Mouse (Mus musculus) spleen, postnatal 36 days (tissue): ENCODE measurements around the gene Ifna14.
"Not testable (repeated sequence)": the region's sequence is repeated elsewhere in the genome, so short reads cannot be mapped to it uniquely, and the experiment has no call there.

Experiments
- DNase-seq, 2 experiments: peaks; one replicate each; pipeline ENCODE4 v3.0.0; 2022; ENCODE audit warnings: low spot score in 2 of 2, mixed read lengths in 1 of 2

Gene Ifna14

DNA sequence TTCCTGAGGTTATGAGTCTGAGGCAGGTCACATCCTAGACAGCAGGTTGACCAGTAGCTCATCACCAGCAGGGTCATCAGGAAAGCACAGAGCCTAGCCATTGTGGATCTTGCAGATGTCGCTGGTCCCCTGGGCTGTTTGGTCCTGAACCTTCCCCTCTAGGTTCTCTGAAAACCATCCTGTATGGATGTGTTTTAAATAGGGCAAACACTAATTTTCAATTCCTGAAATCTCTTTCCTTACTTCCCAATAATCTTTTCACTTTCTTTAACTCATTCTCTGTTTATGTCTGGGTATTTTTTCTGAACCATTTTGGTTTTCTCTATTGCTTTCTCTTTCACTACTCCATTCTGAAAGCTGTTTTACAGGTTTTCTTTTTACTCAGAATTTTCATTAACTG lies at the start of gene Ifna14:
TSS of gene Ifna14 (minus strand) at position 101 of the 400 bp plus-strand sequence.
- no peak for DNase-seq

DNA sequence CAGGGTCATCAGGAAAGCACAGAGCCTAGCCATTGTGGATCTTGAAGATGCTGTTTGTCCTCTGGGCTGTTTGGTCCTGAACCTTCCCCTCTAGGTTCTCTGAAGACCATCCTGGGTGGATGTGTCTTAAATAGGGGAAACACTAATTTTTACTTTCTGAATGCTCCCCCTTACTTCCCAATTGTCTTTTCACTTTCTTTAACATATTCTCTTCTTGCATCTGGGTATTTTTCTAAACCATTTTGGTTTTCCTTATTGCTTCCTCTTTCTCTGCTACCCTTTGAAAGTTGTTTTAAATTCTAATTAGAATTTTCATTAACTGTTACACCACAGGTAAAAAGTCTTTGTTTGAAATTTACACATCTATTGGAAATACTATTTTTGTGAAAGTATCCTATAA lies 31.7 kb upstream of the Ifna14 start, which contains the start of gene Ifna12:
TSS of gene Ifna12 (minus strand) at position 101 of the 400 bp plus-strand sequence.
- no peak for DNase-seq

DNA sequence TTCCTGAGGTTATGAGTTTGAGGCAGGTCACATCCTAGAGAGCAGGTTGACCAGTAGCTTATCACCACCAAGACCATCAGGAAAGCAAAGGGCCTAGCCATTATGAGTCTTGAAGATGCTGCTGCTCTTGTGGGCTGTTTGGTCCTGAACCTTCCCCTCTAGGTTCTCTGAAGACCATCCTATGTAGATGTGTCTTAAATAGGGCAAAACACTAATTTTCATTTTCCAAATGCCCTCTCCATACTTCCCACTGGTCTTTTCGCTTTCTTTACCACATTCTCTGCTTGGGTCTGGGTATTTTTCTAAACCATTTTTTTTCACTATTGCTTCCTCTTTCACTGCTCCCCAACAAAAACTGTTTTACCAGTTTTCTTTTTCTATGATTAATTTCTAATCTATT lies 20.7 kb upstream of the Ifna14 start, which contains the start of gene Ifna9:
TSS of gene Ifna9 (minus strand) at position 101 of the 400 bp plus-strand sequence.
- no peak for DNase-seq

DNA sequence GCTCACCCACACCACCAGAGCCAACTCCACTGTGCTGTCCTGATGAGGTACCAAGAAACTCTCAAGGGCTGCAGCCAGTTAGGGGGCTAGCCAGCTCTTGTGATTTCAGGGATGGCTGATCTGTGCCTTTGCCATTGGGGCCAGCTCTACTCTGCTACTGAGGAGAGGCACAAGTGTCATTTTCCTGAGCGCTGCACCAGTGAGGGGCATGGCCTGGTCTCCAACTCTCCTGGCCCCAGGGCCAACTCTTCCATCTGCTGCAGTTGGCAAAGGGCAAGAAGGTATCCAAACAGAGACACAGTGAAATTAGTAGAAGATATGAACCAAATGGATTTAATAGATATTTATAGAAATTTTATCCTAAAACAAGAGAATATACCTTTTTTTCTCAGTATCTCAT lies 9.8 kb downstream of the Ifna14 start:
- no peak for DNase-seq

DNA sequence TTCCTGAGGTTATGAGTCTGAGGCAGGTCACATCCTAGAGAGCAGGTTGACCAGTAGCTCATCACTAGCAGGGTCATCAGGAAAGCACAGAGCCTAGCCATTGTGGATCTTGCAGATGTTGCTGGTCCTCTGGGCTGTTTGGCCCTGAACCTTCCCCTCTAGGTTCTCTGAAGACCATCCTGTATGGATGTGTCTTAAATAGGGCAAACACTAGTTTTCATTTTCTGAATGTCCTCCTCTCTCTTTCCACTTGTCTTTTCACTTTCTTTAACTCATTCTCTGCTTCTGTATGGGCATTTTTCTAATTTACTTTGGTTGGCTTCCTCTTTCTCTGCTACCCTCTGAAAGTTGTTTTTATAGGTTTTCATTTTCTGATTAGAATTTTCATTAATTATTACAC lies 13.5 kb downstream of the Ifna14 start, which contains the start of gene Ifna15:
TSS of gene Ifna15 (minus strand) at position 101 of the 400 bp plus-strand sequence.
- not testable (repeated sequence) for DNase-seq

DNA sequence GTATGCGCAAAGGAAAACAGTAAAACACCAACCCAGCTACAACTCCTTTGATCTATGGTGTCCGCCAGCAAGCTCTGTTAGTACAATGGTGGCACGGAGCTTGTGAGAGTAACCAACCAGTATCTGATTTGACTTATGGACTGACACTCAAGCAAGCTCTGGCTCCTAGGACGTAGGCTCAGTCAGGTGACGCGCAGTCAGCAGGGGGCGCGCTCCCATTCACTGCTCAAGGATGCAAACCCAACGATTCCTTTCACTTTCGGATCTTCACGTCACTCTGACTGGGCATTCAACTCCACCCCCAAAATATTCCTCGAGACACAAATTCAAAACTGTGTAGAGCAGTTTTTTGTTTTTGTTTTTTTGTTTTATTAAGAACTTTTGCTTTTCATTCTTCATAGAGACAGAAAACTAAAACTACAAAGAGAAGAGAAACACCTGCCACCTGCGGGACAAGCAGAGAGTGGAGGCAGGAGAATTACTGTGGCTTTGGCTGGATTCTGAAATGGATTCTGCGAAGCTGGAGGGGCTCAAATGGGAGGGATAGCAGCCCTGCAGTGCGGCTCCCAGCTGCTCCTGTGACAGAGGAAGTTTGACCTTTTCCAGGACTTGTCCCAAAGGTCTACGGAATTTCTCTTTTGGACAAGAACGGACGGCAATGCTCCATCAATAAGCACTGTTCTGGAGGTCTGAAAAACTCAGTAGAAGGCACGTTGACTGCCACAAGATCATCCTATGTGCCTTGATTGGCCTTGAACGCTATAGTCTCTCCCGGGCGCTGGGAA lies 21.2 kb downstream of the Ifna14 start:
- peak; percentile 70 to 77 for DNase-seq

DNA sequence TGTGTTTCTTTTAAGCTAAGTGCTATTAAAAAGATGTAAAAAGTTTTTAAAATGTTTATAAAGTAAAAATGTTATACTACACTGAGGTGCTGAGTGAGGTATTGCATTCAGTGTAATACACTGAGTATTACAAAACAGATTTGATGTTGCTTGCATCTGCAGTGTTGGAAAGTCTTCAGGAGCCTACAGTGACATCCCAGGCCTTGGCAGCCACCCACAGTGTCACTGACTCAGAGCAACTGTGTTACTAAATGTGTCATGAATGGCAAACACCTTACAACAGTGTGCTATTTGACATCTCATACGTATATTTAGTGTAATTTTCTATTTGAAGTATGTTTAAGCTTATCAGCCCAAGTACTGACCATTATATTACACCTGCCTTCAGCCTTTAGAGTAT lies 23.6 kb downstream of the Ifna14 start:
- DNase-seq: no peak

DNA sequence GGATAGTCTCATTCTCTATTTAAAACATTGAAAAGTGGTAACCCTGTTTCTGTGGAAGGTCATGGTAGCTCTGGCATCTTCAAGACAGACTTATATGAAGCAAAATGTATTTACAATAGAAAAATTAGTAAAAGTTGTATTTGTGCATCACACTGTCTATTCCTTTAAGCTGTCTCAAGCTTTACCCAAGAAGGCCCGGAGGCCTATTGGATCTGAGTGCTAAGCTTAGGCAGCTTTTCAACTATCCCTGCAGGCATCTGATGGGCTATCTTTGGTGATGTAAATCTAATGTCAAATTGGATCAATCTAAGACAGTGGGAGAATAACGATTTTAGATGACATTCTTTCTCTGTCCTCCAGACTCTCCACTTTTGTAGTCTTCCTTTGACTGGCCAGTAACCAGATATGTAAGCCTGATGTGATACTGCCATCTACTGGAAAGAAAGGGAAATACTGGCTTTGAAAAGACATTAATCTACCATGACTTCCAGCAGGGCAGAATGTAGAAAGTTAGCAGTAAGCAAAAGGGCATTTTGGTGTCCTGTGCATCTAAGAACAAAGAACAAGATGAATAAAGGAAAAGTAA lies 27.9 kb downstream of the Ifna14 start:
- peak in 1 of 2 experiments; percentile 31 for DNase-seq

DNA sequence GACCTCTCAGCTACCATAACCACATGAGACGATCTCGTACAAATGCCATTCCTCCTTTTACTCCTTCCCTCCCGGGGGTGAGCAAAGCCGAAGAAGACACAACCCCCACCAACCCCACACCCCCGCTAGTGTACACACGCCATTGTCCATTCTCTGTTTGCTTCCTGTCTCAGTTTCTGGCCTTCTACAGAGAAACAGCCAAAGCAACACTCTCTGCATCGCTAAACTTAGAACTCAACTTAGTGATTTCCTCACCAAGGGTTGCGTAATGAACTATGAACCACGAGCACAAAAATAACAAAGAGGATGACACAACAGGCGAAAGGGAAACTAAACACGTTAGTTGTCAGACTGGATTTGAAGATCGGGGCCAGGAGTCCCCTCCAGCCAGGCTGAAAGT lies 34.3 kb downstream of the Ifna14 start:
- DNase-seq: peak; percentile 3 to 28

DNA sequence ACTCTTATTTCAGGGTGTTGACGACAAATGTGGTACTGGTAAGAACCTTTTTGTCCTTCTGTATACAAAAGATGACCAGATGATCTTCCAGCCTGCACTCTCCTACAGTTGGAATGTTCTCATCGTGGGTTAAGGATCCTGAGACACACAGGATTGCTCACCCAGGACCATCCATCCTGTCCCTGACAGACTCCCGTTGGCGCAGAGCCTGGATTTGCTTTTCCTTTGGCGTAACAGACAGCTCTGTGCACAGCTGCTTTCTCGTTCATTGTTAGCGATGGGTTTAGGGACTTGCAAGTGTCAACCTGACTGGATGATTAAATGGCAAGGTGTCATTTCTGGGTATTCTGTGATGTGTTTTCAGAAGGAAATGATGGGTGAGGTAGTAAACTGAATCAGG lies 35.0 kb downstream of the Ifna14 start:
- DNase-seq: no peak

DNA sequence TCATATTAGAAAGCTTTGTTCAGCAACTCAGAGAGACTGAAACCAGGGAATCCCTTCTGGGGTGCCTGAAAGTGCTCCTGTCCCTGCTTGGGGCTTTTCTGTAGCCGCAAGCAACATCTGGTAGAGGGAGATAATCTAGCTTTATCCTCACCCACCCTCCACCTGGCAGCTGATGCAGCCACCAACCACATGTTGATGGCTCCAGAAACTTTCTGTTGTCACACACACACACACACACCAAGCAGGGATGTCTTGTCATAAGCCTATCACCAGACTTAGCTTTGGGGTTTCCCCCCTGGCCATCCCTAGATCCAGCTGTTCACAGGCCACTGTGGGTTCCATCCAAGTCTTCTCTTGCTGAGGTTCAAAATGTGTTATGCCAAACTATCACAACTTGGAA lies 35.9 kb downstream of the Ifna14 start:
- peak; percentile 7 to 12 for DNase-seq

DNA sequence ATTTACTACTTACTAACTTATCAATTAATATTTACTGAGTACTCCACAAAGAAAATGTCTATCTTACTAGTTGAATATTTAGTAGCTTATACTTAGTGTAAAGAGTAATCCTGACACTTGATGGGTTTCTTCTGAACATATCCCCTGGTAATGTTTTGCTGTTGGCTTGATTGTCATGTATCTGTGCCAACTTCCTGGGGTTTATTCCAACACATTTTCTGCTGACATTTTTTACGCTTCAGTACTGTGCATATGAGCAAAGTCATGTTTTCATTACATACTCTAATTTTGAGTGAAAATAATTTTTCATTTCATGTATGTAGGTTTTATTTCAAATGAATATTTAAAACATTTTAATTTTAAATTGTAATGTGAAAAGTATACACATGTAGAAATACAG lies 36.7 kb downstream of the Ifna14 start:
- DNase-seq: no peak

DNA sequence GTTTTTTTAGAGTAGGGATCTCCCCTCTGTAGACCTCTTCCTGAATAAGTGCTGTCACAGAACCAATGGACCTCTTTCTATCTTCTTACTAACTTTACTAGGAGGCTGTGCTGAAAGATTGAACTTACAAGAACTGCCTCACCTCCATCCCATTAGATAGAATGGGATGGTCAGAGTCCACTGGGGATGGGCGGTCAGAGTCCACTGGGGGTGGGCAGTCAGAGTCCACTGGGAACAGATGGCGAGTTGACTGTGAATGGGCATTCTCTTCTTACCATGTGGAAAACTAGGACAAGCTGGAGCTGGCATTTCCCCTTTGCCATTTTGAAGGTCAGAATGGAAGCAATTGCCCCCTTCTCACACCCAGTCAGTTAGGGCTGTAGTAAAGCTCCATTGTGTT lies 38.1 kb downstream of the Ifna14 start:
- no peak for DNase-seq

DNA sequence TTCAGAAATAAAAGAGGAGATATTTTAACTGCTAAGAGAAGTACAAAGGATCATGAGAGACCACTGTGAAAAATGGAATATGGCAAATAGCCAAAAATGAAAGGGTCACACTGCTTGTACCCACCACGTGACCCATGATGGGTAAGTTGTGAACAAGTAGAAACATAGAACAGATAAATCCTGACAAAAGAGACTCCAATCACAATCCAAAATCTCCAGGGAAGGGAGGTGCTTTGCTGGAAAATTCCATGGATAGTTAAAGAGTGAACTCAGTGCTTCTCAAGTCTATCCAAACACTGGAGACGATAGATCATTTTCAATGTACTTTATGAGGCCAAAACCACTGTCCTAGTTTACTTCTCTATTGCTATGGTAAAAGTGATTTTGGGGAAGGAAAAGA lies 40.7 kb downstream of the Ifna14 start:
- DNase-seq: no peak

DNA sequence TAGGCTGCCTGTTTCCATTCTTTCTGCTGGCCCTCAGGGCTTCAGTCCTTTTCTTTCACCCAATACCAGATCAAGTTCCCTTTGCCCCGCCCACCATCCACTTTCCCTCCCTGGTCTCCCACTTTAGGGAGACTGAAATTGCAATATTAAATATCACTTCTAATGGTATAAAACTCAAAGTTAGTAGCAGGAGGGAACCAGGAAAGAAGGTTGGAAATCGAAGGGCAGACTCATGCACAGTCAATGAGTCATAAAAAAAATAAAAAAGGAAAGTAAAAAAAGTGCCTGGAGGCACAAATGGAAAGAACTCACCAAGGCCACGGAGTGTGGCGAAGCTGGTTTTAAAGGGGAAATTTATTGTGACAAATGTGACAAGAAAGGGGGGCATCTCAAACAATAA lies 41.3 kb downstream of the Ifna14 start:
- DNase-seq: no peak

DNA sequence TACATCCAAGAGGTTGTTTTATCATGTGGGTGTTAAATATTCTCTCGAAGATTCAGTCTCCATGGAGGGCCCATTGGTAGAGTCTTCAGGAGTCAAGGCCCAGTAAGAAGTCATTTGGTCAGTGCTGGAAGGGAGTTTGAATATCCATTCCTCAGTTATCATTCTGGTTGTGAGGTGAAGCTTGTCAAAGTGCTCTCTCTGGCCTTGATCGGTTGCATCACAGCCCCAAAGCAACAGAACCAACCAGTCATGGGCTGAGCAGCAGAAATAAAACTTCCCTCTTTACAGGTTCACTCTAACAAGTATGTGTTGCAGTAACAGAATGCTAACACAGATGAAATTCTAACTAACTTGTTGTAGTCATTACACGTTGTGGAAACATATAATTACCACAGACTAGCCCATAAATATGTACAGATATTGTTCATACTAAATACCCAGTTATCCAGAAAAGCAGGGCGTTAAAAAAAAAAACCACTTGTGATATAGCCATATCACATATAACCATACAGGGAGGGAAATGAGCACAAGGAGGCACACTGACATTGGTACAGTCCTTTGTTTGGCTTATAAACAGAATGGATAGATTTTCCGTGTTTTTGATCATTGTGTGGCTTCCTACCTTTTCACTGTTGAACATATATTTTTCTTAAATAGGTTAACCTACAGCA lies 45.1 kb downstream of the Ifna14 start:
- DNase-seq: no peak

DNA sequence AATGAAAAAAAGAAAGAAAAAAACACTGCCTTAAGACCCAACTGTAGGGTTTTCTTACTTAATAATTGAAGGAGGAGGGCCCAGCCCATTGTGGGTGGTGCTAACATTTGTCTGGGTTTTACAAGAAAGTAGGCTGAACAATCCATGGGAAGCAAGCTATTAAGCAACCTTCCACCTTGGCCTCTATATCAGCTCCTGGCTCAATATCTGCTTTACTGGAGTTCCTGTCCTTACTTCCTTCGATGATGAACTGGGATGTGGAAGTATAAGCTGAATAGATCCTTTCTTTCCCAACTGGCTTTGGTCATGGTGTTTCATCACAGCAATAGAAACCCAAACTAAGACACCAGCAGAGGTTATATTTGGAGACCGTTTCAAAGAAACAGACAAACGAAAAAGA lies 46.2 kb downstream of the Ifna14 start:
- DNase-seq: no peak

DNA sequence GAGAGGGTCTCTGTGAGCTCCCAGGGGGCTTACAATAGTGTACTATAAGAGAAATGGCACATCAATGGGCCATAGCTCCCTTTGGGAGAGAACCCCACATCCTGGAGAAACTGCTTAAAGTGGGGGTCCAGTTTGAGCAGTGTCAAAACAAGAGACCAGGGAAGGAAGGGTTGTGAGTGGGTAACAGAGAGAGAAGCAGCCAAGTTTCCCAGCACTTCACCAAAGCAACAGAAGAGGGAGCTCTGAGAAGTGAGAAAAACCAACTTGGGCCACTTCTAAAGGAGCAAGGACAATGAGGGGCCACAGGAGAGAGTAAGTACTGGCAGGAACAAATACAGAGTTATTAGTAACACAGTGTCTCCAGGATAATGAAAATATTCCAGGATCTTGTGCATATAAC lies 48.4 kb downstream of the Ifna14 start:
- no peak for DNase-seq

DNA sequence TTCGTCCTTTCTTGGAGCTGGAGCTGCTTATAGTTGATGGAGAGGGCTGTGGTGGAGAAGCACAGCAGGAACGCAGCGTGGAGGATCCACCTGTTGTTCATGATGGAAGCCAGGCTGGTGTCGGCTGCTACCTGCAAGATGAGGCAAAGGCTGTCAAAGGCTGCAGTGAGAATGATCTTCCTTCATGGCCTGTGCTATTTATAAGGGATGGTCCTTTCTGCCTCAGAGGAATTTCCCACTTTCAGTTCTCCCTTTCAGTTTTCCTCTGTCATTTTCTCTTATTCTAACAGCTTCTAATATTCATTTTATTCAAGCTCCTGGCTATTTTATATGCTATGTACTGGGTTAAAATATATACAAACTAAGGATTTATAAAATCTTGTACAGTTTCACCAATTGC lies 48.9 kb downstream of the Ifna14 start, which contains the start of gene Ifnb1:
TSS of gene Ifnb1 (minus strand) at position 101 of the 400 bp plus-strand sequence.
- no peak for DNase-seq
